ENCODE assay signal across 7 mouse cellular contexts in genomic region chr5:134490465-134490864, GRCm38 (mm10). TPM values are rescaled to one million over a fixed set of nuclear protein-coding genes. Genes with fewer than 3 reads are reported as not detected.
DNase-seq lines count a peak whose midpoint lies in the region; ATAC-seq and TF ChIP-seq lines count a peak whose summit lies in the region.

No protein-coding gene starts in this region.

- DNase-seq in B cell, adult 2 months, result peak; percentile 61 to 68
- no peak for DNase-seq in G1E (ENCODE audit: low spot score)
- peak; percentile 58 for DNase-seq in lung, postnatal 36 days
- DNase-seq in layer of hippocampus, adult 9-11 months, result no peak
- DNase-seq in right cerebral cortex, postnatal 25 days, result no peak

- H3K36me3 ChIP-seq in intestine, postnatal 0 days (ENCODE audit: control insufficient read depth, insufficient read depth), result peaks cover 32% of the 10 kb centered on the region
- peaks cover 14% of the 10 kb centered on the region for H3K36me3 ChIP-seq in intestine, embryonic 16.5 days (ENCODE audit: control insufficient read depth, insufficient read depth, low read length)
- no peaks in the 10 kb centered on the region for H3K36me3 ChIP-seq in G1E (replicated peaks)

- H3K4me2 ChIP-seq in intestine, postnatal 0 days (replicated peaks; ENCODE audit: low read depth), result no peak overlapping the region
- no peak overlapping the region for H3K4me2 ChIP-seq in intestine, embryonic 16.5 days (ENCODE audit: low read depth, low read length)

- TF ChIP-seq CTCF in intestine, postnatal 0 days (IDR thresholded peaks at IDR 0.05; ENCODE audit: low read depth), result peak; percentile 72
- peak; percentile 53 for TF ChIP-seq CTCF in G1E (IDR thresholded peaks at IDR 0.05; ENCODE audit: low read depth, low read length)

- H3K27ac ChIP-seq in intestine, postnatal 0 days (ENCODE audit: low read depth, low read length), result no peak overlapping the region
- H3K27ac ChIP-seq in intestine, embryonic 16.5 days (ENCODE audit: low read length), result no peak overlapping the region

- no peaks in the 10 kb centered on the region for H3K4me1 ChIP-seq in intestine, postnatal 0 days (replicated peaks; ENCODE audit: control insufficient read depth, insufficient read depth, low read length)
- peaks cover 3% of the 10 kb centered on the region for H3K4me1 ChIP-seq in intestine, embryonic 16.5 days (ENCODE audit: control insufficient read depth, insufficient read depth, low read length)
- peaks cover 11% of the 10 kb centered on the region for H3K4me1 ChIP-seq in G1E (ENCODE audit: insufficient read depth, low read depth, low read length)

- WGBS in intestine, postnatal 0 days, result 84% methylated on average over 12 of the region's 12 CpGs
- 88% methylated on average over 12 of the region's 12 CpGs for WGBS in intestine, embryonic 16.5 days

- H3K4me3 ChIP-seq in intestine, postnatal 0 days (ENCODE audit: low read depth, low read length), result no peak overlapping the region
- H3K4me3 ChIP-seq in intestine, embryonic 16.5 days (ENCODE audit: low read length), result no peak overlapping the region
- H3K4me3 ChIP-seq in G1E (ENCODE audit: low read depth, low read length), result no peak overlapping the region

- H3K9me3 ChIP-seq in intestine, postnatal 0 days (ENCODE audit: control insufficient read depth), result no peaks in the 10 kb centered on the region
- H3K9me3 ChIP-seq in intestine, embryonic 16.5 days (ENCODE audit: control insufficient read depth, low read length), result no peaks in the 10 kb centered on the region
- no peaks in the 10 kb centered on the region for H3K9me3 ChIP-seq in G1E (replicated peaks)

- no peaks in the 10 kb centered on the region for H3K27me3 ChIP-seq in intestine, postnatal 0 days (replicated peaks; ENCODE audit: control insufficient read depth, insufficient read depth, low read length)
- H3K27me3 ChIP-seq in intestine, embryonic 16.5 days (replicated peaks; ENCODE audit: control insufficient read depth, insufficient read depth, low read length), result no peaks in the 10 kb centered on the region
- H3K27me3 ChIP-seq in G1E (ENCODE audit: insufficient read depth, low read length), result peaks cover 2% of the 10 kb centered on the region

- no peak for ATAC-seq in intestine, postnatal 0 days
- ATAC-seq in intestine, embryonic 16.5 days, result no peak
- ATAC-seq in G1E (ENCODE audit: extremely low read depth, insufficient number of reproducible peaks, low FRiP score, poor library complexity, severe bottlenecking), result no peak

- H3K9ac ChIP-seq in intestine, postnatal 0 days (ENCODE audit: low read depth, low read length), result no peak overlapping the region
- H3K9ac ChIP-seq in intestine, embryonic 16.5 days (ENCODE audit: low read depth, low read length), result no peak overlapping the region

RNA-seq across cellular contexts. Expression of gene Gtf2ird1, which starts 33.9 kb away (rescaled TPM):
- polyA plus RNA-seq in intestine, postnatal 0 days (2015; fragmentation: Nextera tagmentation; extraction: Ambion mirVana), result 42.8 and 46.8 TPM in 2 replicates
- 66.5 and 66.6 TPM in 2 replicates for polyA plus RNA-seq in intestine, embryonic 16.5 days (2015; fragmentation: Nextera tagmentation; extraction: Ambion mirVana)
- total RNA-seq in G1E (2014; fragmentation: Nextera tagmentation) (not detected in 2 replicates), G1E (2017) (1.6 and 2.2 TPM in 2 replicates)
- polyA plus RNA-seq in G1E (2012), result 1.5 TPM in 2 replicates

Comparison
In these comparisons a context has a peak if more than half of its experiments do, and no peak if none do; other contexts are left out.
1. DNase-seq: peak in B cell, adult 2 months (2 of 2) and lung, postnatal 36 days (single experiment); none in G1E (single experiment), layer of hippocampus, adult 9-11 months (single experiment) and right cerebral cortex, postnatal 25 days (single experiment).
2. RNA of gene Gtf2ird1, which starts 33.9 kb away (polyA plus RNA-seq): 66.5 to 66.6 TPM in intestine, embryonic 16.5 days and 42.8 to 46.8 TPM in intestine, postnatal 0 days; 1.5 TPM in G1E; every median in the first group is over 10 times any median in the second.